Mouse (Mus musculus) intestine, embryonic 16.5 days (tissue): ENCODE data around the gene Rpl13a. TPM values are rescaled to one million over a fixed set of nuclear protein-coding genes. Genes with fewer than 3 reads are reported as not detected.

ENCODE experiments used
- ATAC-seq: fragments of 200-750 bp; cut with Nextera tagmentation; 2 replicates; pipeline ENCODE4 v1.8.0; 2017; ENCODE audit warnings: moderate TSS enrichment, moderate library complexity
- H3K27ac ChIP-seq: fragments of 300-500 bp; sonication (generic); 2 replicates; pipeline ENCODE4 v1.5.1; 2014; ENCODE audit warnings: mild to moderate bottlenecking, low read length
- H3K27me3 ChIP-seq: fragments of 300-500 bp; sonication (generic); replicated peaks from 2 replicates; pipeline ENCODE4 v1.6.1; 2014; ENCODE audit warnings: low read length, control low read depth, mixed read lengths; ENCODE audit not compliant: control insufficient read depth, insufficient read depth
- H3K36me3 ChIP-seq: fragments of 300-500 bp; sonication (generic); 2 replicates; pipeline ENCODE4 v1.6.1; 2014; ENCODE audit warnings: low read length, control low read depth; ENCODE audit not compliant: control insufficient read depth, insufficient read depth
- H3K4me1 ChIP-seq: fragments of 300-500 bp; sonication (generic); 2 replicates; pipeline ENCODE4 v1.6.1; 2014; ENCODE audit warnings: low read length, control low read depth, mixed read lengths; ENCODE audit not compliant: control insufficient read depth, insufficient read depth
- H3K4me2 ChIP-seq: fragments of 300-500 bp; sonication (generic); 2 replicates; pipeline ENCODE4 v1.6.1; 2014; ENCODE audit warnings: low read depth, low read length, control low read depth
- H3K4me3 ChIP-seq: fragments of 300-500 bp; sonication (generic); 2 replicates; pipeline ENCODE4 v1.5.1; 2014; ENCODE audit warnings: mild to moderate bottlenecking, low read length
- H3K9ac ChIP-seq: fragments of 300-500 bp; sonication (generic); 2 replicates; pipeline ENCODE4 v1.6.1; 2014; ENCODE audit warnings: low read depth, low read length
- H3K9me3 ChIP-seq: fragments of 300-500 bp; sonication (generic); 2 replicates; pipeline ENCODE4 v1.6.1; 2016; ENCODE audit warnings: low read length, control low read depth; ENCODE audit not compliant: control insufficient read depth
- WGBS: fragments of 180-500 bp; shearing (Covaris S2); extraction: QIAGEN DNeasy Blood & Tissue Kit; methylation state at CpG from one replicate; pipeline ENCODE4 v1.1.7; 2014; 5-methylcytosine and 5-hydroxymethylcytosine counted together
- polyA plus RNA-seq: library from polyadenylated mRNA; unstranded; fragments of >200 nt; fragmentation: Nextera tagmentation; extraction: Ambion mirVana; gene quantifications from 2 replicates; pipeline ENCODE4 v1.2.1, GENCODE M21; 2015

Rpl13a gene
- polyA plus RNA-seq, 1 experiment from 2014 or later: 1,311 TPM

GRCm38 (mm10) chr7:45092828-45093515, 35.6 kb downstream of the Rpl13a start:
- H3K9me3 ChIP-seq: no peaks in the 10 kb centered on the region
- 52% methylated on average over 12 of the region's 12 CpGs for WGBS
- ATAC-seq: no peak
- no peaks in the 10 kb centered on the region for H3K27me3 ChIP-seq
- no peak overlapping the region for H3K4me2 ChIP-seq
- H3K4me3 ChIP-seq: no peak overlapping the region
- H3K27ac ChIP-seq: peak overlapping the region; percentile 64
- H3K36me3 ChIP-seq: 0 out of 2 replicates have a peak, but pooled peaks cover 4% of the 10 kb centered on the region
- no peak overlapping the region for H3K9ac ChIP-seq
- peaks cover 18% of the 10 kb centered on the region for H3K4me1 ChIP-seq

- H3K4me2 ChIP-seq: peak within 1 kb of the TSS; percentile 65
- peak within 1 kb of the TSS; percentile 57 for H3K4me3 ChIP-seq
- H3K36me3 ChIP-seq: 0 out of 2 replicates have a peak, but pooled peaks cover 4% of the 10 kb centered on the region
- no peaks in the 10 kb centered on the region for H3K27me3 ChIP-seq
- peak within 1 kb of the TSS; percentile 75 for H3K9ac ChIP-seq
- H3K4me1 ChIP-seq: peaks cover 18% of the 10 kb centered on the region
- peak; percentile 87 for ATAC-seq
- H3K9me3 ChIP-seq: no peaks in the 10 kb centered on the region
- under 1% methylated on average over 16 of the region's 16 CpGs for whole genome bisulfite sequencing
- H3K27ac ChIP-seq: peak within 1 kb of the TSS; percentile 79
Observed at GRCm38 (mm10) chr7:45092048-45092447, 36.5 kb downstream of the Rpl13a start, which contains the start of gene Rcn3. Gene Rcn3, minus strand, starts transcription at chr7:45092221.

- Histone ChIP-seq H3K4me1 (peaks cover 18% of the 10 kb centered on the region), H3K9me3 (no peaks in the 10 kb centered on the region), H3K4me3 (peak overlapping the region; percentile 57), H3K36me3 (0 out of 2 replicates have a peak, but pooled peaks cover 7% of the 10 kb centered on the region), H3K9ac (peak overlapping the region; percentile 75), H3K27ac (peak overlapping the region; percentile 79), H3K4me2 (peak overlapping the region; percentile 65), H3K27me3 (no peaks in the 10 kb centered on the region)
- 13% methylated on average over 35 of the region's 35 CpGs for WGBS
- peak; percentile 60 for ATAC-seq
Observed at GRCm38 (mm10) chr7:45091001-45091990, 37.3 kb downstream of the Rpl13a start.

GRCm38 (mm10) chr7:45090251-45090977, 38.1 kb downstream of the Rpl13a start:
- no peaks in the 10 kb centered on the region for H3K27me3 ChIP-seq
- no peaks in the 10 kb centered on the region for H3K9me3 ChIP-seq
- no peak overlapping the region for H3K27ac ChIP-seq
- H3K4me3 ChIP-seq: peak overlapping the region; percentile 57
- H3K36me3 ChIP-seq: peaks cover 12% of the 10 kb centered on the region; the same call in 1 of the 2 replicates
- H3K9ac ChIP-seq: peak overlapping the region; percentile 75; the same call in 1 of the 2 replicates
- WGBS: 79% methylated on average over 13 of the region's 13 CpGs
- peaks cover 18% of the 10 kb centered on the region for H3K4me1 ChIP-seq
- no peak for ATAC-seq
- peak overlapping the region; percentile 65; the same call in 1 of the 2 replicates for H3K4me2 ChIP-seq

- no peak for ATAC-seq
- peaks cover 12% of the 10 kb centered on the region; the same call in 1 of the 2 replicates for H3K36me3 ChIP-seq
- 92% methylated on average over 17 of the region's 17 CpGs for WGBS
- H3K27me3 ChIP-seq: no peaks in the 10 kb centered on the region
- H3K4me2 ChIP-seq: no peak overlapping the region
- H3K9me3 ChIP-seq: no peaks in the 10 kb centered on the region
- no peak overlapping the region for H3K27ac ChIP-seq
- no peak overlapping the region for H3K4me3 ChIP-seq
- H3K9ac ChIP-seq: no peak overlapping the region
- peaks cover 16% of the 10 kb centered on the region for H3K4me1 ChIP-seq
Observed at GRCm38 (mm10) chr7:45088597-45088996, 40.0 kb downstream of the Rpl13a start.

GRCm38 (mm10) chr7:45086084-45086483, 42.5 kb downstream of the Rpl13a start:
- H3K4me3 ChIP-seq: no peak overlapping the region
- H3K27ac ChIP-seq: no peak overlapping the region
- H3K4me1 ChIP-seq: peaks cover 14% of the 10 kb centered on the region
- WGBS: 75% methylated on average over 4 of the region's 4 CpGs
- H3K4me2 ChIP-seq: no peak overlapping the region
- H3K9me3 ChIP-seq: no peaks in the 10 kb centered on the region
- no peaks in the 10 kb centered on the region for H3K27me3 ChIP-seq
- peaks cover 15% of the 10 kb centered on the region; the same call in 1 of the 2 replicates for H3K36me3 ChIP-seq
- ATAC-seq: no peak
- no peak overlapping the region for H3K9ac ChIP-seq

- Histone ChIP-seq H3K27me3 (no peaks in the 10 kb centered on the region), H3K27ac (no peak overlapping the region; the same call in 1 of the 2 replicates), H3K9ac (peak overlapping the region; percentile 35; the same call in 1 of the 2 replicates), H3K4me2 (no peak overlapping the region), H3K4me1 (peaks cover 9% of the 10 kb centered on the region), H3K9me3 (no peaks in the 10 kb centered on the region), H3K4me3 (no peak overlapping the region), H3K36me3 (peaks cover 15% of the 10 kb centered on the region; the same call in 1 of the 2 replicates)
- ATAC-seq: no peak
- 79% methylated on average over 22 of the region's 22 CpGs for WGBS
Observed at GRCm38 (mm10) chr7:45083300-45083890, 45.2 kb downstream of the Rpl13a start.

GRCm38 (mm10) chr7:45082401-45083299, 45.9 kb downstream of the Rpl13a start:
- Histone ChIP-seq H3K27me3 (no peaks in the 10 kb centered on the region), H3K4me2 (peak overlapping the region; percentile 18), H3K9me3 (no peaks in the 10 kb centered on the region), H3K9ac (peak overlapping the region; percentile 35), H3K4me1 (peaks cover 9% of the 10 kb centered on the region), H3K4me3 (no peak overlapping the region), H3K27ac (peak overlapping the region; percentile 53), H3K36me3 (peaks cover 15% of the 10 kb centered on the region; the same call in 1 of the 2 replicates)
- no peak for ATAC-seq
- 52% methylated on average over 25 of the region's 25 CpGs for WGBS
